In genomic region chr7:109612531-109612930, GRCm38 (mm10) we compare ENCODE assay signal across 11 mouse cellular contexts.
DNase-seq lines count a peak whose midpoint lies in the region; ATAC-seq and TF ChIP-seq lines count a peak whose summit lies in the region.
"Had no signal": no experiment of that assay in that cellular context is flagged by ENCODE, and none has a peak within 500 bp of the region (broad histone marks: within the 10 kb centered on the region; RNA-seq: fewer than 3 reads in every experiment).

No protein-coding gene starts in this region.

- H3K9ac ChIP-seq in forebrain, embryonic 13.5 days: no peak overlapping the region
- H3K9ac ChIP-seq in midbrain, embryonic 13.5 days (replicated peaks): no peak overlapping the region

- 0 out of 2 replicates have a peak, but pooled peaks cover 10% of the 10 kb centered on the region for H3K36me3 ChIP-seq in E14TG2a.4 (ENCODE audit: insufficient read depth, low read length)
- H3K36me3 ChIP-seq in forebrain, embryonic 13.5 days (ENCODE audit: poor library complexity, severe bottlenecking): no peaks in the 10 kb centered on the region
- no peaks in the 10 kb centered on the region for H3K36me3 ChIP-seq in midbrain, embryonic 13.5 days

- TF ChIP-seq CTCF in gastrocnemius, adult 2 months (IDR thresholded peaks at IDR 0.05): no peak
- no peak for TF ChIP-seq CTCF in E14TG2a.4 (conservative IDR thresholded peaks at IDR 0.05; ENCODE audit: low read length)

- H3K4me1 ChIP-seq in E14TG2a.4 (replicated peaks; ENCODE audit: low read depth, low read length): peaks cover 95% of the 10 kb centered on the region
- peaks cover 64% of the 10 kb centered on the region for H3K4me1 ChIP-seq in forebrain, embryonic 13.5 days
- H3K4me1 ChIP-seq in midbrain, embryonic 13.5 days (replicated peaks): peaks cover 64% of the 10 kb centered on the region

- DNase-seq in gastrocnemius, adult 2 months: no peak
- DNase-seq in gastrocnemius, postnatal 4 days (ENCODE audit: low spot score in 2 of 2): no peak
- DNase-seq in adrenal gland, adult 18-20 months (ENCODE audit: low spot score in 2 of 2): no peak
- DNase-seq in adrenal gland, adult 8-10 months: no peak
- DNase-seq in cerebellum, postnatal 36 days: no peak
- DNase-seq: B cell, adult 2 months; gastrocnemius, postnatal 14 days had no signal

- H3K4me3 ChIP-seq in gastrocnemius, adult 2 months: peak overlapping the region; percentile 24
- H3K4me3 ChIP-seq in E14TG2a.4 (replicated peaks; ENCODE audit: low read length): 0 out of 2 replicates have a peak overlapping the region, but pooled peaks have one; percentile 27
- H3K4me3 ChIP-seq in forebrain, embryonic 13.5 days: no peak overlapping the region
- no peak overlapping the region for H3K4me3 ChIP-seq in midbrain, embryonic 13.5 days (replicated peaks)

- ATAC-seq in forebrain, embryonic 13.5 days: no peak
- ATAC-seq in midbrain, embryonic 13.5 days: no peak
- ATAC-seq: Patski had no signal

- H3K9me3 ChIP-seq in E14TG2a.4 (ENCODE audit: low read length): no peaks in the 10 kb centered on the region
- H3K9me3 ChIP-seq in forebrain, embryonic 13.5 days (replicated peaks): no peaks in the 10 kb centered on the region
- H3K9me3 ChIP-seq in midbrain, embryonic 13.5 days: no peaks in the 10 kb centered on the region

- H3K4me2 ChIP-seq in forebrain, embryonic 13.5 days: no peak overlapping the region
- no peak overlapping the region for H3K4me2 ChIP-seq in midbrain, embryonic 13.5 days (replicated peaks)

- H3K27ac ChIP-seq in gastrocnemius, adult 2 months: peak overlapping the region; percentile 66
- H3K27ac ChIP-seq in forebrain, embryonic 13.5 days: peak overlapping the region; percentile 44
- H3K27ac ChIP-seq in midbrain, embryonic 13.5 days: peak overlapping the region; percentile 78

- peaks cover 10% of the 10 kb centered on the region for H3K27me3 ChIP-seq in E14TG2a.4 (ENCODE audit: insufficient read depth, low read length)
- H3K27me3 ChIP-seq in forebrain, embryonic 13.5 days: no peaks in the 10 kb centered on the region
- H3K27me3 ChIP-seq in midbrain, embryonic 13.5 days: no peaks in the 10 kb centered on the region
- H3K27me3 ChIP-seq: Patski had no signal

- WGBS in forebrain, embryonic 13.5 days: 26% methylated on average over 2 of the region's 2 CpGs
- 27% methylated on average over 2 of the region's 2 CpGs for WGBS in midbrain, embryonic 13.5 days

- intact Hi-C loops in gastrocnemius, adult 2 months (cut with DNase I): no loop called here

Comparison
In these comparisons a context has a peak if more than half of its experiments do, and no peak if none do; other contexts are left out.
1. H3K4me3 ChIP-seq: peak in gastrocnemius, adult 2 months (single experiment) and E14TG2a.4 (single experiment); none in forebrain, embryonic 13.5 days (single experiment) and midbrain, embryonic 13.5 days (single experiment).
2. Peak in every context shown above with its lines, with median percentiles within 50 percentile points of each other: H3K27ac ChIP-seq.